Mouse (Mus musculus) midbrain, embryonic 11.5 days (tissue): Measurements from ENCODE around the gene Hsd17b6. TPM values are rescaled to one million over a fixed set of nuclear protein-coding genes. Genes with fewer than 3 reads are reported as not detected.

Experiments used
- ATAC-seq: fragments of 200-750 bp; cut with Nextera tagmentation; 2 replicates; pipeline ENCODE4 v1.8.0; 2017; ENCODE audit warnings: moderate TSS enrichment, moderate library complexity; ENCODE audit not compliant: low FRiP score
- DNase-seq: peaks from one replicate; pipeline ENCODE4 v3.0.0; 2015; ENCODE audit warnings: low spot score; ENCODE audit errors: missing footprints
- H3K27ac ChIP-seq: fragments of 300-500 bp; sonication (generic); 2 replicates; pipeline ENCODE4 v1.5.1; 2014; ENCODE audit warnings: low read depth, low read length
- H3K27me3 ChIP-seq: fragments of 300-500 bp; sonication (generic); 2 replicates; pipeline ENCODE4 v1.6.1; 2014; ENCODE audit warnings: mild to moderate bottlenecking, low read length, moderate library complexity, mixed read lengths; ENCODE audit not compliant: control insufficient read depth, insufficient read depth
- H3K36me3 ChIP-seq: fragments of 300-500 bp; sonication (generic); 2 replicates; pipeline ENCODE4 v1.6.1; 2014; ENCODE audit warnings: mild to moderate bottlenecking, low read length, moderate library complexity, mixed read lengths; ENCODE audit not compliant: control insufficient read depth, insufficient read depth
- H3K4me1 ChIP-seq: fragments of 300-500 bp; sonication (generic); 2 replicates; pipeline ENCODE4 v1.6.1; 2014; ENCODE audit warnings: low read length; ENCODE audit not compliant: control insufficient read depth, insufficient read depth
- H3K4me2 ChIP-seq: fragments of 300-500 bp; sonication (generic); 2 replicates; pipeline ENCODE4 v1.6.1; 2014; ENCODE audit warnings: mild to moderate bottlenecking, moderate library complexity
- H3K4me3 ChIP-seq: fragments of 300-500 bp; sonication (generic); 2 replicates; pipeline ENCODE4 v1.5.1; 2014; ENCODE audit warnings: low read depth, low read length
- H3K9ac ChIP-seq: fragments of 300-500 bp; sonication (generic); 2 replicates; pipeline ENCODE4 v1.6.1; 2014; ENCODE audit warnings: low read length
- H3K9me3 ChIP-seq: fragments of 300-500 bp; sonication (generic); 2 replicates; pipeline ENCODE4 v1.6.1; 2016; ENCODE audit warnings: low read length; ENCODE audit not compliant: control insufficient read depth
- WGBS: fragments of 180-500 bp; shearing (Covaris S2); extraction: QIAGEN DNeasy Blood & Tissue Kit; methylation state at CpG from one replicate; pipeline ENCODE4 v1.1.7; 2014; 5-methylcytosine and 5-hydroxymethylcytosine counted together
- polyA plus RNA-seq: library from polyadenylated mRNA; unstranded; fragments of >200 nt; fragmentation: Nextera tagmentation; extraction: Ambion mirVana; gene quantifications from 2 replicates; pipeline ENCODE4 v1.2.1, GENCODE M21; 2014

The Hsd17b6 gene
- polyA plus RNA-seq, 1 experiment from 2014 or later: not detected

GRCm38 (mm10) chr10:127959161-127959679, 48.2 kb downstream of the Hsd17b6 start:
- Histone ChIP-seq H3K4me1 (no peaks in the 10 kb centered on the region), H3K9ac (no peak overlapping the region), H3K27me3 (no peaks in the 10 kb centered on the region), H3K36me3 (no peaks in the 10 kb centered on the region), H3K9me3 (no peaks in the 10 kb centered on the region), H3K27ac (no peak overlapping the region), H3K4me2 (no peak overlapping the region), H3K4me3 (no peak overlapping the region)
- ATAC-seq (no peak), DNase-seq (no peak)
- whole genome bisulfite sequencing: 95% methylated on average over 7 of the region's 7 CpGs

GRCm38 (mm10) chr10:127956168-127956816, 51.1 kb downstream of the Hsd17b6 start:
- ATAC-seq: 0 out of 2 replicates have a peak, but pooled peaks have one; percentile 52
- Histone ChIP-seq H3K9me3 (no peaks in the 10 kb centered on the region), H3K27ac (no peak overlapping the region), H3K4me2 (no peak overlapping the region), H3K4me1 (no peaks in the 10 kb centered on the region), H3K9ac (no peak overlapping the region), H3K4me3 (no peak overlapping the region), H3K36me3 (no peaks in the 10 kb centered on the region), H3K27me3 (no peaks in the 10 kb centered on the region)
- WGBS: 61% methylated on average over 15 of the region's 16 CpGs
- peak; percentile 97 for DNase-seq

- H3K4me1 ChIP-seq: no peaks in the 10 kb centered on the region
- no peak for ATAC-seq
- no peak for DNase-seq
- no peaks in the 10 kb centered on the region for H3K27me3 ChIP-seq
- H3K4me3 ChIP-seq: no peak overlapping the region
- no peak overlapping the region for H3K27ac ChIP-seq
- H3K9me3 ChIP-seq: no peaks in the 10 kb centered on the region
- H3K36me3 ChIP-seq: no peaks in the 10 kb centered on the region
- no peak overlapping the region for H3K4me2 ChIP-seq
- H3K9ac ChIP-seq: no peak overlapping the region
- WGBS: 77% methylated on average over 4 of the region's 4 CpGs
These were observed 52.4 kb downstream of the Hsd17b6 start for GRCm38 (mm10) chr10:127955034-127955433.

- Histone ChIP-seq H3K27ac (no peak overlapping the region), H3K9me3 (no peaks in the 10 kb centered on the region), H3K27me3 (no peaks in the 10 kb centered on the region), H3K4me3 (no peak overlapping the region), H3K36me3 (no peaks in the 10 kb centered on the region), H3K4me1 (no peaks in the 10 kb centered on the region), H3K4me2 (no peak overlapping the region), H3K9ac (no peak overlapping the region)
- DNase-seq (no peak), ATAC-seq (no peak)
- WGBS: 84% methylated on average over 4 of the region's 4 CpGs
These were observed 55.6 kb downstream of the Hsd17b6 start for GRCm38 (mm10) chr10:127951821-127952220.

DNA sequence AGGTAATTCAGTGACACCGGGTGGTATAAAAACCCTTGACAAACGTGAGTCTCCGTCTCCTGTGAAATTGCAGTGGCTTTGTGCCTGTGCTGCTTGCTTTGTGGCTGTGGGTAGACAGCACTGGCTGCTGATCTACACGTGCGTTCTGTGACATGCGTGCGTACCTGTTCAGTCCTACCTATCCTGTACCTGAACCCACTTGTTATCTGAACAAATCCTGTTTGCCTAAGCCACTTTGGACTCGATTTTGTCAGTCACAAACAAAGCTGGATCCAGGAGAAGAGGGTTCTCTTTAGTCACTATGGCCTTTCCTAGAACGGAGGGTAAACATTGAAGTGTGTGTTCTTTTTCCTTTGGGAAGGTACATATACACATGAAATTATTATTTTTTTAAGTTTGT, 56.0 kb downstream of the Hsd17b6 start:
- Histone ChIP-seq H3K27me3 (no peaks in the 10 kb centered on the region), H3K4me2 (no peak overlapping the region), H3K27ac (no peak overlapping the region), H3K36me3 (no peaks in the 10 kb centered on the region), H3K9me3 (no peaks in the 10 kb centered on the region), H3K4me1 (no peaks in the 10 kb centered on the region), H3K4me3 (no peak overlapping the region), H3K9ac (no peak overlapping the region)
- WGBS: 88% methylated on average over 9 of the region's 9 CpGs
- ATAC-seq (no peak), DNase-seq (peak; percentile 74)

DNA sequence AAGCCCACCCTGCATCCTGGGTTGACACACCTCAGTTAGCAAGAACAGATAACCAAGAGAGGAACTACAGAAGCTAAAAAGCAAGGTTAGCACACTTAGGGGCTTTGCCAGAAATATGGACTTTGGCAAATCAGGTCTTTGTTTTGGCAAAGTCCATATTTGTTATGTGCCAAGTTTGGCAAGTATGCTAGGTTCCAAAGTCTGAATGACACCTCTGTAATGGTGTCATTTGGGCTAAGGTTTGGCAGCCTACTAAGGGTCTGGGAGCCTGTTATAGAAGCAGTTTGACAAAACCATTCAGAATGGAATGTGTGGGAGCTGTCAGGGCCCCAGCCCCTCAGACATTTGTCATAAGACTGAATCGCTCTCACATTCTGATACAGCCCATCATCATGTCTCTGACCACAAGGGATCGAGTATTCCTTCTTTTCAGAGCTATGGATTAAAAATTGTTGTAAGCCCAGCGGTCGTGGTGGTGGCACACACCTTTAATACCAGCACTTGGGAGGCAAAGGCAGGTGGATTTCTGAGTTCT, 57.7 kb downstream of the Hsd17b6 start:
- H3K4me1 ChIP-seq: no peaks in the 10 kb centered on the region
- no peak overlapping the region for H3K4me2 ChIP-seq
- H3K36me3 ChIP-seq: no peaks in the 10 kb centered on the region
- no peak overlapping the region for H3K4me3 ChIP-seq
- no peaks in the 10 kb centered on the region for H3K27me3 ChIP-seq
- no peak overlapping the region for H3K27ac ChIP-seq
- H3K9me3 ChIP-seq: no peaks in the 10 kb centered on the region
- no peak overlapping the region for H3K9ac ChIP-seq
- peak; percentile 65 for DNase-seq
- no peak for ATAC-seq
- 81% methylated on average over 4 of the region's 4 CpGs for WGBS

DNA sequence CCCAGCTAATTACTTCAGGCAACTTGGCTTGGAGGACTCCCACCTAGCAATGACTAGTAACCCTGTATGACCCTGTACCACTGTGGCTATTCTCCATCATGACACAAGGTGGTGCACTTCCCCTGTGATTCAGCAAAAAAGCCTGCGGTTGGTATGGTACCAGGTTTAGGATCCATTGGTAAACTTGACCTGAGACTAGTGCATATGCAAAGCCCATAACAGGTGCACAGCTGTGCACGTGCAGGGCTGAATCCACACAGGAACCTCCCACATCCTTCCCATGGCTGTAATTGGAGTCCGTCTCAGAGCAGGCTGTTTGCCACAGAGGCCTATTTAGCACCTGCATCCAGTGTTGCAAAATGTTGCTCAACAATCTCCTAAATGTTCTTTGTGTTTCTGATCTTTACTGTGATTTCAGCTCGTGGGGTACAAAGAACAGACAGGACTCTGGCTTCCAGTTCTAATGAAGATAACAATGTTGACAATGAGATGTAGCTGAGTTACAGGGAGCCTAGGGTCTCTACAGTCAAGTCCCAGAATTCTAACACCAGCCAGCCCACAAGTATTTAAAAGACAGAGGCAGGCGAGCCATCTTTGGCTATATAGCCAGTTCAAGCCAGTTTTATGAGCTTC, 61.9 kb downstream of the Hsd17b6 start:
- Histone ChIP-seq H3K4me3 (no peak overlapping the region), H3K9me3 (no peaks in the 10 kb centered on the region), H3K9ac (no peak overlapping the region), H3K36me3 (no peaks in the 10 kb centered on the region), H3K27me3 (no peaks in the 10 kb centered on the region), H3K4me2 (no peak overlapping the region), H3K4me1 (no peaks in the 10 kb centered on the region), H3K27ac (no peak overlapping the region)
- WGBS: 38% methylated on average over 5 of the region's 5 CpGs
- peak; percentile 92 for DNase-seq
- peak; percentile 74 for ATAC-seq

Other genes with a start within 250 kb of the Hsd17b6 start
- gene Rdh1, start 247.9 kb downstream of the Hsd17b6 start, polyA plus RNA-seq: not detected in 2 replicates
- gene Rdh16f1, start 247.8 kb downstream of the Hsd17b6 start, polyA plus RNA-seq: not detected in 2 replicates
- 0.10 and 0.15 TPM in 2 replicates for gene Rdh9, start 231.2 kb downstream of the Hsd17b6 start, polyA plus RNA-seq
- gene Rdh16, start 206.5 kb downstream of the Hsd17b6 start, polyA plus RNA-seq: not detected in 2 replicates
- gene Rdh19, start 157.7 kb downstream of the Hsd17b6 start, polyA plus RNA-seq: not detected in 2 replicates
- gene Rdh16f2, start 141.1 kb downstream of the Hsd17b6 start, polyA plus RNA-seq: not detected in 2 replicates
- not detected in 2 replicates for gene Rdh7, start 118.8 kb downstream of the Hsd17b6 start, polyA plus RNA-seq
- gene Sdr9c7, start 109.1 kb downstream of the Hsd17b6 start, polyA plus RNA-seq: not detected in 2 replicates
- gene Prim1, start 7.6 kb upstream of the Hsd17b6 start, polyA plus RNA-seq: 106 and 107 TPM in 2 replicates
- 915 and 936 TPM in 2 replicates for gene Naca, start 28.0 kb upstream of the Hsd17b6 start, polyA plus RNA-seq
- gene Ptges3, start 51.3 kb upstream of the Hsd17b6 start, polyA plus RNA-seq: 686 and 692 TPM in 2 replicates
- gene Atp5b, start 75.7 kb upstream of the Hsd17b6 start, polyA plus RNA-seq: 2,316 and 2,383 TPM in 2 replicates
- gene Baz2a, start 84.0 kb upstream of the Hsd17b6 start, polyA plus RNA-seq: 20.2 and 21.0 TPM in 2 replicates
- gene Rbms2, start 172.7 kb upstream of the Hsd17b6 start, polyA plus RNA-seq: 19.7 TPM in 2 replicates
- gene Gls2, start 186.8 kb upstream of the Hsd17b6 start, polyA plus RNA-seq: 0.72 and 0.82 TPM in 2 replicates
- 25.7 and 27.5 TPM in 2 replicates for gene Spryd4, start 204.2 kb upstream of the Hsd17b6 start, polyA plus RNA-seq
- gene Mip, start 218.2 kb upstream of the Hsd17b6 start, polyA plus RNA-seq: 0.12 TPM in 1 of 2 replicates, not detected in the other
- 48.1 and 52.5 TPM in 2 replicates for gene Timeless, start 224.5 kb upstream of the Hsd17b6 start, polyA plus RNA-seq
- 0.22 and 0.57 TPM in 2 replicates for gene Apon, start 246.5 kb upstream of the Hsd17b6 start, polyA plus RNA-seq